Mouse (Mus musculus) thymus, adult 2 months (tissue): ENCODE data around the gene Cpne8.

Experiments used
- CTCF ChIP-seq: fragments of 200-500 bp; IDR thresholded peaks from 2 replicates; pipeline ENCODE4 v1.5.1; 2012; ENCODE audit warnings: mild to moderate bottlenecking, control low read depth, low read length, moderate library complexity, borderline replicate concordance; ENCODE audit not compliant: control insufficient read depth, poor library complexity, insufficient read depth; ENCODE audit errors: extremely low read depth
- POLR2A ChIP-seq: fragments of 200-500 bp; IDR thresholded peaks from 2 replicates; pipeline ENCODE4 v1.6.1; 2012; ENCODE audit warnings: mild to moderate bottlenecking, low read length, control low read depth, moderate library complexity; ENCODE audit not compliant: control insufficient read depth, poor library complexity, insufficient read depth; ENCODE audit errors: extremely low read depth

GRCm38 (mm10) chr15:90542126-90542525 is 137.1 kb downstream of the Cpne8 start:
- TF ChIP-seq CTCF (no peak), POLR2A (no peak)
